Mouse (Mus musculus) embryo, embryonic 9.5 days (tissue): ENCODE measurements at regions not wholly inside any gene's neighbourhood (a gene's known extent, or its start where the extent isn't known, plus 50 kb on each side); places are given as distances from the start of the nearest gene placed in this dataset.
A peak's percentile ranks its signal among the peaks of the same experiment; 100 is the strongest.
"Not testable (repeated sequence)": the region's sequence is repeated elsewhere in the genome, so short reads cannot be mapped to it uniquely, and the experiment has no call there.

Experiments
- DNase-seq: peaks from one replicate; pipeline ENCODE4 v3.0.0-alpha.2; 2017; ENCODE audit errors: extremely low spot score

- DNase-seq = no peak
Observed at GRCm38 (mm10) chr5:133937967-133938918, 161.3 kb upstream of the Castor2 start.

DNA sequence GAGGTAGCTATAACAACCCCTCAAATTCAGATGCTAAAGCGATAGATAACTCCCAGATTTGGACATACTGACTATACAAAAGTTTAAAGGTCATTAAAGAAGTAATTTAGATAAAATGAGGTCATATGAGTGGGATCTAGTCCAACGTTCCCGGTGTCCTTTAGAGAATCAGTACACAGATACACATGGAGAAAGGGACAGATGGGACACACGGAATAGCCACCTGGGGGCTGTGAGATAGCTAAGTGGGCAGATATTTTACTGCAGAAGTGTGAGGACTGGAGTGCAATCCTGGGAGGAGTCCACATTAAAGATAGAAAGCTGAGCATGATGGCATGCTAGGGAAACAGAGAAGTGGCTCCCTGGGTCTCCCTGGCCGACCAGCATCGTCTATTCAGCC lies 164.1 kb upstream of the Castor2 start:
- DNase-seq = no peak

GRCm38 (mm10) chr5:133935006-133935405 lies 164.5 kb upstream of the Castor2 start:
- DNase-seq = no peak

DNA sequence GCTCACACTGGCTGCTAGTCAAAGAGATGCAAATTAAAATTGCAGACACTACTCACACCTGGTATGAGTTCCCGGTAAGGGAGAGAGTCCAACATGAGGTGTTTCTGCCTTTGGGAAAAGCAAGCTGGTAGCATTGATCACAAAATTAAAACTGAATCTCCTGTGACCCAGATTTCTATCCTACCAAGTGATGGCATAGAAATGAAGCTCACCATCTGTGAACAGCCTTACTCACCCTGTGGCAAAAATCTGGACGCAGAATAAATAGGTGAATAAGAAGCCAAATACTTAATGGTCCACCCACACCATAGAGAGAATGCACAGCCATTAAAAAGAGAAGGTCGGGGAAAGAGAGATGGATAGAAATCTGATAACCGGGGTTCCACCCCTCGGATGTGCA lies 169.4 kb upstream of the Castor2 start:
- no peak for DNase-seq

DNA sequence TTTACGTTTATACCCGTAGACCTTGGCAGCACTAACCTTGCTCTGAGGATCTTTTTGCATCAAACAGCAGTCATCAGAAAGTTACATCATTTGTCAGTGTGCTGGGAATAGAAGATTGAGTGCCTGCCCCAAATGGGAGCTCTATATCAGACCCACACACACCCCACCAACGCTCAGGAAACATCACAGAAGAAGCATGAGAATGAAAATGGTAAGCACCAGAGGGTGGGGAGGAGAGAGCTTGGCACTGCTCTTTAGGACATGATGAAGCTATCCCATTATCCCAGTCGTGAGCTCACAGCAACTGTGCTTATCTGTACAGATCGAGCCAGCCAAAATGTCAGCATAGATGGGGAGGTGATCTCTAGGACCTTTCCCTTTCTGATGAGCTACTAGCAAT lies 172.5 kb upstream of the Castor2 start:
- no peak for DNase-seq

- no peak for DNase-seq
Observed at GRCm38 (mm10) chr5:133925184-133925900, 174.2 kb upstream of the Castor2 start.

GRCm38 (mm10) chr5:133922181-133922580 lies 177.3 kb upstream of the Castor2 start:
- no peak for DNase-seq

- DNase-seq = no peak
Observed at GRCm38 (mm10) chr5:133915734-133916550, 183.6 kb upstream of the Castor2 start.

- DNase-seq = no peak
Observed at GRCm38 (mm10) chr5:133907442-133907841, 192.1 kb upstream of the Castor2 start.

GRCm38 (mm10) chr5:133898025-133898598 lies 201.4 kb upstream of the Castor2 start:
- DNase-seq = peak; percentile 17

GRCm38 (mm10) chr5:133890728-133891127 lies 208.8 kb upstream of the Castor2 start:
- no peak for DNase-seq

DNA sequence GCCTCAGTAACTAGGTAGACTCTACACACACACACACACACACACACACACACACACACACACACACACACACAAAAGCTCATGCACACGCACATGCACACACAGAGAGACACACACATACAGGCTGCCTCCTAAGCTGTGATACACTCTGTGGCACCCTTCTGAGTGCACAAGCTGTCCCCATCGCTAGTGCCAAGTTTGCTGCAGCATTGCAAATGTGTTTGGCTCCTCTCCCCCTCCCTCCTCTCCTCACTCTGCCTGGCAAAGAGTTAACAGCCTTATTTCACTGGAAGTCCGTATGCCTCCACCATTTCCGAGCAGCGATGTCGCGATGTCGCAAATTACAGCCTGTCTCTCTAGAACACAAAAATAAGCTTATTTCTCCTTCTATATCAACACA lies 209.7 kb upstream of the Castor2 start:
- DNase-seq = no peak

GRCm38 (mm10) chr5:133885507-133885906 lies 214.0 kb upstream of the Castor2 start:
- DNase-seq = no peak

DNA sequence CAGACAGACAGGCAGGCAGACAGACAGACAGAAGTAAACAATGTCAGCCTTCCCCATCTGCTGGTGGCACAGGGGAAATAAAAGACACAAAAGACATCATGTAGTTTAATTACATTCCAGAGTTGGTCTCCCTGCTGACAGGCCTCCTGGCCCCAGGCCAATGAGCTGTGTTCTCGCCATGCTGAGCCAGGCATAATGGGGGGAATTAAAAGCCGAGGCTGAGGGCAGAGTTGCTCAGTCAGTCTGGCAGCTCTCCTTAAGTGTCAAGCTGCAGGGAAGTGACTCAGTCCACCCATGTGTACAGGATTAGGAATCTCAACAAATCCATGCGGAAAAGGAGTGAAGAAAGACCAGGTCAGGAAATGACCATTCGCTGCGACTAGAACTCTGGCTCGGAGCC lies 214.5 kb upstream of the Castor2 start:
- DNase-seq = peak; percentile 54

GRCm38 (mm10) chr5:133884593-133884992 lies 214.9 kb upstream of the Castor2 start:
- no peak for DNase-seq

DNA sequence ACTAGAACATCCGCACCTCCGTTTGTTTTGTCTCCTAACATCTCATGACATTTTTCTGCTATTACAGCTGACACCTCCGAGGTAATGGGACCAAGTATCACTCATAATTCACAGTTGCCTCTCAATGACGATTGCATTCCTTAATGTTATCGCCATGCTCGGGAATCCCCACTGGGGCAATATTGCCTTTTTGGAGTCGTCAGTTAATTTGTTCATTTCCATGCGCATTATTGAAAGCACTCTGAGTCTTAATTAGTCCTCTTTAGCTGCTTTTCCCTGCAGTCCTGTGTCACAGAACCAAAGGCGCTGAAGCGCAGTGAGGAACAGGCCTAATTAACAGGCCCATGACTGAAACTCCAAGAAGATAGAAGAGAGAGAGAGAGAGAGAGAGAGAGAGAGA lies 255.0 kb upstream of the Castor2 start:
- no peak for DNase-seq

- DNase-seq = not testable (repeated sequence)
Observed at GRCm38 (mm10) chr5:133842059-133842706, 257.3 kb upstream of the Castor2 start.

GRCm38 (mm10) chr5:133838286-133838685 lies 261.2 kb upstream of the Castor2 start:
- no peak for DNase-seq

DNA sequence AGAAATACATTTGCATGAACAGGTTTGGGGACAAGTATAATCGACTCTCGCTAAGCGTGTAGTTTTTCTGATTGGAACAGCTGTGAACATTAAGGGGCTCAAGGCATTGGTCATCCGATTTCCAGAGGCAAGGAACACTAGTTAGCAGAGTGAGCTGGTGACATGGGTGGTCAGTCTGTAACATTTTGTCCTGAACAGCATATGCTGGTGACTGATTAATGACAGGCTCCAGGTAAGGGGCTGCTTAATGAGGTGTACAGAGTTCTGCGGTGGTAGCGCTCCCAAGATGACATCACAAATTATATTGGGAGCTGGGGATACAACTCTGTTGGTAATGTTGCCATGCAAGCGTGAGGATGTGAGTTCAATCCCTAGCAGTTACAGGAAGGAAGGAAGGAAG lies 266.3 kb upstream of the Castor2 start:
- DNase-seq = no peak

GRCm38 (mm10) chr5:133828226-133828625 lies 271.3 kb upstream of the Castor2 start:
- no peak for DNase-seq

GRCm38 (mm10) chr5:133823871-133824270 lies 275.6 kb upstream of the Castor2 start:
- DNase-seq = no peak
